Mouse (Mus musculus) splenic B cell, adult 2 months (primary cell): ENCODE results near the gene Ctdspl.

Experiments used
- DNase-seq: peaks from one replicate; pipeline ENCODE4 v3.0.0-alpha.2; 2011; ENCODE audit warnings: low read depth, low spot score
- H3K27me3 ChIP-seq: 2 replicates; pipeline ENCODE4 v1.6.1; 2012; ENCODE audit warnings: mild to moderate bottlenecking, low read length, moderate library complexity, mixed read lengths; ENCODE audit not compliant: control insufficient read depth, poor library complexity, insufficient read depth, severe bottlenecking
- H3K36me3 ChIP-seq: 2 replicates; pipeline ENCODE4 v1.6.1; 2012; ENCODE audit warnings: mild to moderate bottlenecking, low read length, moderate library complexity, mixed read lengths; ENCODE audit not compliant: control insufficient read depth, poor library complexity, insufficient read depth, severe bottlenecking

The Ctdspl gene

GRCm38 (mm10) chr9:119055336-119055735 is 129.1 kb downstream of the Ctdspl start:
- DNase-seq, result no peak
- Histone ChIP-seq H3K27me3 (no peaks in the 10 kb centered on the region), H3K36me3 (no peaks in the 10 kb centered on the region)

- Histone ChIP-seq H3K27me3 (no peaks in the 10 kb centered on the region), H3K36me3 (no peaks in the 10 kb centered on the region)
- DNase-seq, result no peak
Observed at GRCm38 (mm10) chr9:119058245-119058644, 132.0 kb downstream of the Ctdspl start.

GRCm38 (mm10) chr9:119060701-119061100 is 134.4 kb downstream of the Ctdspl start:
- Histone ChIP-seq H3K27me3 (no peaks in the 10 kb centered on the region), H3K36me3 (no peaks in the 10 kb centered on the region)
- DNase-seq, result no peak

- Histone ChIP-seq H3K36me3 (no peaks in the 10 kb centered on the region), H3K27me3 (no peaks in the 10 kb centered on the region)
- DNase-seq, result peak; percentile 10
Observed at GRCm38 (mm10) chr9:119063036-119063644, 136.9 kb downstream of the Ctdspl start.

GRCm38 (mm10) chr9:119064296-119064695 is 138.0 kb downstream of the Ctdspl start:
- DNase-seq, result no peak
- H3K36me3 ChIP-seq, result no peaks in the 10 kb centered on the region
- no peaks in the 10 kb centered on the region for H3K27me3 ChIP-seq

- H3K36me3 ChIP-seq, result no peaks in the 10 kb centered on the region
- DNase-seq, result peak; percentile 67
- H3K27me3 ChIP-seq, result no peaks in the 10 kb centered on the region
Observed at GRCm38 (mm10) chr9:119067601-119068000, 141.3 kb downstream of the Ctdspl start.

GRCm38 (mm10) chr9:119068266-119068665 is 142.0 kb downstream of the Ctdspl start:
- H3K27me3 ChIP-seq, result no peaks in the 10 kb centered on the region
- DNase-seq, result no peak
- H3K36me3 ChIP-seq, result no peaks in the 10 kb centered on the region

- H3K27me3 ChIP-seq, result no peaks in the 10 kb centered on the region
- DNase-seq, result no peak
- H3K36me3 ChIP-seq, result no peaks in the 10 kb centered on the region
Observed at GRCm38 (mm10) chr9:119070173-119070825, 144.0 kb downstream of the Ctdspl start.

- Histone ChIP-seq H3K27me3 (no peaks in the 10 kb centered on the region), H3K36me3 (no peaks in the 10 kb centered on the region)
- no peak for DNase-seq
Observed at GRCm38 (mm10) chr9:119071786-119072185, 145.5 kb downstream of the Ctdspl start.

GRCm38 (mm10) chr9:119073184-119073895 is 147.1 kb downstream of the Ctdspl start:
- no peaks in the 10 kb centered on the region for H3K27me3 ChIP-seq
- H3K36me3 ChIP-seq, result no peaks in the 10 kb centered on the region
- DNase-seq, result no peak

GRCm38 (mm10) chr9:119075685-119076084 is 149.4 kb downstream of the Ctdspl start:
- H3K27me3 ChIP-seq, result no peaks in the 10 kb centered on the region

GRCm38 (mm10) chr9:119080040-119080675 is 153.9 kb downstream of the Ctdspl start:
- DNase-seq, result no peak
- Histone ChIP-seq H3K27me3 (no peaks in the 10 kb centered on the region), H3K36me3 (no peaks in the 10 kb centered on the region)

More at GRCm38 (mm10) chr9:119075685-119076084, 149.4 kb downstream of the Ctdspl start:
- no peaks in the 10 kb centered on the region for H3K36me3 ChIP-seq
- no peak for DNase-seq

- H3K36me3 ChIP-seq, result no peaks in the 10 kb centered on the region
- no peak for DNase-seq
- H3K27me3 ChIP-seq, result no peaks in the 10 kb centered on the region
Observed at GRCm38 (mm10) chr9:119082039-119082438, 155.8 kb downstream of the Ctdspl start.

GRCm38 (mm10) chr9:119082656-119083430 is 156.6 kb downstream of the Ctdspl start:
- no peaks in the 10 kb centered on the region for H3K27me3 ChIP-seq
- H3K36me3 ChIP-seq, result no peaks in the 10 kb centered on the region
- no peak for DNase-seq
